15 mouse cellular contexts compared by ENCODE assay signal in genomic region chr4:103775712-103776111, GRCm38 (mm10).
"Had no signal": no experiment of that assay in that cellular context is flagged by ENCODE, and none has a peak within 500 bp of the region (broad histone marks: within the 10 kb centered on the region; RNA-seq: fewer than 3 reads in every experiment).

No protein-coding gene starts in this region.

- H3K4me3 ChIP-seq: limb, embryonic 15.5 days; liver, embryonic 12.5 days; lung, embryonic 15.5 days; megakaryocyte, embryonic 14.5 days; midbrain, embryonic 15.5 days; neural tube, embryonic 12.5 days had no signal

- DNase-seq: kidney, postnatal 36 days; layer of hippocampus, adult 9-11 months; layer of hippocampus, postnatal 36 days; spleen, adult 18-20 months; thymus, adult 2 months; thymus, postnatal 25 days had no signal

- H3K9me3 ChIP-seq: limb, embryonic 15.5 days; liver, embryonic 12.5 days; lung, embryonic 15.5 days; midbrain, embryonic 15.5 days; neural tube, embryonic 12.5 days had no signal

- H3K4me2 ChIP-seq: limb, embryonic 15.5 days; liver, embryonic 12.5 days; lung, embryonic 15.5 days; midbrain, embryonic 11.5 days; midbrain, embryonic 15.5 days; neural tube, embryonic 12.5 days had no signal

- H3K27me3 ChIP-seq: limb, embryonic 15.5 days; liver, embryonic 12.5 days; lung, embryonic 15.5 days; megakaryocyte, embryonic 14.5 days; midbrain, embryonic 15.5 days; neural tube, embryonic 12.5 days had no signal

- H3K36me3 ChIP-seq: limb, embryonic 15.5 days; liver, embryonic 12.5 days; lung, embryonic 15.5 days; midbrain, embryonic 15.5 days; neural tube, embryonic 12.5 days had no signal

- ATAC-seq: liver, embryonic 12.5 days; midbrain, embryonic 15.5 days had no signal

- H3K27ac ChIP-seq: kidney, postnatal 0 days; limb, embryonic 15.5 days; liver, embryonic 12.5 days; lung, embryonic 15.5 days; macrophage; midbrain, embryonic 15.5 days; neural tube, embryonic 12.5 days had no signal

- H3K4me1 ChIP-seq: limb, embryonic 15.5 days; liver, embryonic 12.5 days; megakaryocyte, embryonic 14.5 days; midbrain, embryonic 15.5 days; neural tube, embryonic 12.5 days had no signal

- H3K9ac ChIP-seq: limb, embryonic 15.5 days; liver, embryonic 12.5 days; lung, embryonic 15.5 days; midbrain, embryonic 15.5 days; neural tube, embryonic 12.5 days had no signal
